Mouse (Mus musculus) c-Kit-positive CD71-positive TER-119-negative erythroid progenitor cells, embryonic 14.5 days (primary cell): ENCODE data around the gene Gm1110.
"Not testable (repeated sequence)": the region's sequence is repeated elsewhere in the genome, so short reads cannot be mapped to it uniquely, and the experiment has no call there.

Experiments used
- DNase-seq: peaks from one replicate; pipeline ENCODE4 v3.0.0-alpha.2; 2013; ENCODE audit warnings: low read depth

Gm1110 gene

DNA sequence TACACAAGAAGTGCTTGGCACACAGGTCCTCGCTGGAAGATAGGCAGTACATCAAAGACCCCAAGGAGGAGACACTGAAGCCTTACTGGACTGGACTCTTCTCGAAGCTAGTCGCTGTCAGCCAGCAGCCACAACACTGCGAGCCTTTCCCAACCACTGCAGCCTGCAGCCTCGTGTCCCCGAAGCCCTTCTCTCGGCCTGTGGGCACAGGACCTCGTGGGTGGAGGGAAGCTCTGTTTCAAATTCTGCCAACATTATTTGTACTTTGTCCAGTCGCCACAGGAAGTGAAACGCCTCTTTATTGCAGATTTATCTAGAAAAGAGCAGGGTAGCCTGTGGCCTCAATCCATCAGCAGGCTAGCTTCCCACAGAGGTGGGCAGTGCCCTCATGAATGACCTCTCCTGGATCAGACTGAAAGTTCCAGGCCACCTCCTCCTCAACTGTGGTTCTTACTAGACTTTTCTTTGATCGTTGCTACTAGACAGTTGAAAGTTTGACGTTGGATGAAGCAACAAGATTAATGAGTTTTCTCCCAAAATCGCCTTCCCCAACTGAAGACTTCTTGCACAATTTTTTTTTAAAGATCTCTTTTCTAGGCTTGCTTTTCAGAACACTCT lies at the start of gene Gm1110:
Gene Gm1110 (minus strand): TSS at position 203 of the 618 bp plus-strand sequence.
- DNase-seq, result no peak

DNA sequence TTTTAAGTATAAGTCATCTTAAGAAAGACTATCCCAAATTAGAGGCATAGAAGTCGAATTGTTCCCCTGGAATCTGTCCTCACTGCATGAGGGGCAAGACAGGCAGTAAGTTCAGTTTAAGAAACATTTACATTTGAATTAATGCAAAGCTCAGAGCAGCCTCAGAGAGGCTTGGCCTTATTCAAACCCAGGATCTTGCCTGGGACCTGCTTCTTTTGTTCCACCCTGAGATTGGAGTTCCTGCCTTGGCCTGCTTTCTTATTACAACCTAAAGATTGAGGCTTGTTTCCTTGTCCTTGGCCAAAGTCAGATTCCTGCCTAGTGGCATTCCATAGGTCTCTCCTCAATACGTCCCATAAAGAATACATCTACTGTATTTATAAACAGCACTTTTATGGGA lies 24.9 kb upstream of the Gm1110 start:
- no peak for DNase-seq

DNA sequence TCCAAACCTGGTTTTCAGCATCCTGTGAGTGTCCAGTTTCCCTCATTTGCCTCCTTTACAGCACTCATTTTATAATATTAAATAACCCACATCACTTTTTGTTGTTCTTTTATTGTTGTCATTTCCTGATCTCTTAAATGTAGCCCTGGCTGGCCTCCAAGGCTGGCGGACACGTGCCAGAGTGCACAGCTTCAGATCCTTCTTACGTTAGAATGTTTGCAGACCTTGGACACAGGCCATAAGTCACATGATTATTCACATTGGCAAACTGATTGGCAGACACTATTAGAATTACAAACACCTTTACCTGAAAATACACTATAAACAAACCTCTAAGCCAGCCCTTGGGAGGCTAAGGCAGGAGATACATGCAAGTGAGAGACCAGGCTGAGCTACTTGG lies 1.2 kb upstream of the Gm1110 start:
- no peak for DNase-seq

GRCm38 (mm10) chr9:26919778-26920177 lies 3.1 kb downstream of the Gm1110 start:
- no peak for DNase-seq

GRCm38 (mm10) chr9:26913150-26913549 lies 9.8 kb downstream of the Gm1110 start:
- DNase-seq, result no peak

GRCm38 (mm10) chr9:26911251-26911650 lies 11.7 kb downstream of the Gm1110 start:
- no peak for DNase-seq

DNA sequence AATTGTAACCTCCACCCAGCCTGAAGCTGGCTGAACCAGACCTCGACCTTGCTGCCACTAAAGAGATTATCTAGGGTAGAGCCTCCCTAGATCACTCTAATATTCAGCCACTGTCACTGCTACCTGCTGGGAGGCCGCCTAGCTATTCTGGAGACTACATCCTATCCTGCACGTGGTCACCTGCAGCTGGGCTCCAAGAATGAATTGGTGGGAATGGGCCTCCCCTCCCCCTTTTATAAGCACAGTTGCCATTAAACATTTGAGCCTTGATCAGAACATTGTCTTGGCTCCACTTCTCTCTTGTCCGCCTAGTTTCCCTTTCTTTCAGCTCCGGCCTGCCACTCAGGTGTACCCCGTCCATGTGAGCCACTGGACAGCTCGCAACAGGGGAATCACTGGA lies 53.1 kb downstream of the Gm1110 start:
- not testable (repeated sequence) for DNase-seq

- DNase-seq, result no peak
Observed at GRCm38 (mm10) chr9:26860751-26861150, 62.2 kb downstream of the Gm1110 start, which contains the start of gene Glb1l3. Gene Glb1l3 (minus strand): TSS chr9:26860890.

- DNase-seq, result no peak
Observed at GRCm38 (mm10) chr9:26831089-26831488, 91.8 kb downstream of the Gm1110 start.
